Mouse (Mus musculus) heart, embryonic 10.5 days (tissue): ENCODE results near the gene Fam69b. TPM values are rescaled to one million over a fixed set of nuclear protein-coding genes. Genes with fewer than 3 reads are reported as not detected.

ENCODE experiments used
- DNase-seq: peaks from one replicate; pipeline ENCODE4 v3.0.0-alpha.2; 2017; ENCODE audit warnings: low spot score
- H3K27ac ChIP-seq: fragments of 300-500 bp; sonication (generic); 2 replicates; pipeline ENCODE4 v1.5.1; 2016; ENCODE audit warnings: mild to moderate bottlenecking
- H3K27me3 ChIP-seq: fragments of 300-500 bp; sonication (generic); 2 replicates; pipeline ENCODE4 v1.6.1; 2016; ENCODE audit warnings: mild to moderate bottlenecking; ENCODE audit not compliant: poor library complexity, insufficient read depth, severe bottlenecking
- H3K36me3 ChIP-seq: fragments of 300-500 bp; sonication (generic); 2 replicates; pipeline ENCODE4 v1.6.1; 2016; ENCODE audit warnings: mild to moderate bottlenecking, moderate library complexity
- H3K4me1 ChIP-seq: fragments of 300-500 bp; sonication (generic); 2 replicates; pipeline ENCODE4 v1.6.1; 2016; ENCODE audit warnings: mild to moderate bottlenecking
- H3K4me3 ChIP-seq: fragments of 300-500 bp; sonication (generic); 2 replicates; pipeline ENCODE4 v1.5.1; 2016; ENCODE audit warnings: mild to moderate bottlenecking, moderate library complexity
- H3K9me3 ChIP-seq: fragments of 300-500 bp; sonication (generic); 2 replicates; pipeline ENCODE4 v1.6.1; 2016; ENCODE audit warnings: mild to moderate bottlenecking, moderate library complexity
- WGBS: fragments of 180-500 bp; shearing (Covaris S2); methylation state at CpG from one replicate; pipeline ENCODE4 v1.1.7; 2016; 5-methylcytosine and 5-hydroxymethylcytosine counted together
- polyA plus RNA-seq: library from polyadenylated mRNA; unstranded; fragments of >200 nt; fragmentation: Nextera tagmentation; extraction: Ambion mirVana; gene quantifications from 2 replicates; pipeline ENCODE4 v1.2.1, GENCODE M21; 2016

Gene Fam69b
- polyA plus RNA-seq, 1 experiment from 2014 or later: 18.2 TPM

DNA sequence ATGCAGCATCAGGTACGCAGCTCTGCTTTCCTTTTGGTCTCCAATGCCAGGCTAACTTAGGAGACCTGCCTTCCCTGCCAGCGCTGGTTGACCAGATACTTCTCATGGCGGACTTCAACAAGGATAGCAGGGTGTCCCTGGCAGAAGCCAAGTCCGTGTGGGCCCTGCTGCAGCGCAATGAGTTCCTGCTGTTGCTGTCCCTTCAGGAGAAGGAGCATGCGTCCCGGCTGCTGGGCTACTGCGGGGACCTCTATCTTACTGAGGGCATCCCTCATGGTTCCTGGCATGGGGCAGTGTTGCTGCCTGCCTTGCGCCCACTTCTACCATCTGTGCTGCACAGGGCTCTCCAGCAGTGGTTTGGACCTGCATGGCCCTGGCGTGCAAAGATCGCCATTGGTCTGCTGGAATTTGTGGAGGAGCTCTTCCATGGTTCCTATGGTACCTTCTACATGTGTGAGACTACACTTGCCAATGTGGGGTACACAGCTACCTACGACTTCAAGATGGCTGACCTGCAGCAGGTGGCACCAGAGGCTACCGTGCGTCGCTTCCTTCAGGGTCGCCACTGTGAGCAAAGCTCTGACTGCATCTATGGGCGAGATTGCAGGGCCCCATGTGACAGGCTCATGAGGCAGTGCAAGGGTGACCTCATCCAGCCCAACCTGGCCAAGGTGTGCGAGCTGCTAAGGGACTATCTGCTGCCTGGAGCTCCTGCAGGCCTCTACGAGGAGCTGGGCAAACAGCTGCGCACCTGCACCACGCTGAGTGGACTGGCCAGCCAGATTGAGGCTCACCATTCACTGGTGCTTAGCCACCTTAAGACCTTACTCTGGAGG lies 7.5 kb downstream of the Fam69b start:
- H3K4me3 ChIP-seq: no peak overlapping the region
- H3K27me3 ChIP-seq: peaks cover 4% of the 10 kb centered on the region; the same call in 1 of the 2 replicates
- WGBS: 65% methylated on average over 21 of the region's 21 CpGs
- H3K4me1 ChIP-seq: peaks cover 46% of the 10 kb centered on the region
- H3K36me3 ChIP-seq: peaks cover 54% of the 10 kb centered on the region
- no peak for DNase-seq
- 0 out of 2 replicates have a peak overlapping the region, but pooled peaks have one; percentile 3 for H3K27ac ChIP-seq
- no peaks in the 10 kb centered on the region for H3K9me3 ChIP-seq

DNA sequence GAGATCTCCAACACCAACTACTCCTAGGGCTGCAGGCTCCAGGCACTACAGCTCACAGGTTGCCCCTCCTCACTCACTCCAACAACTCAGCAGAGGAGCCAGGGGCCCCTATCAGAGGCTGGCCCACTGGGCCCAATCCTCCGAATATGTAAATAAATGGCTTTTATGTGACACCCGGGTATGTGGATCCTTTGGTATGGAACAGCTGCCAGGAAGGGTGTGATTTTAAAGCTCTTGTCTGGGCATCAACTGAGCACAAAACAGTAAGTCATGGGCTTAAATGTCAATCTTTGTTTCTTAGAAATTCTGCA lies 8.0 kb downstream of the Fam69b start:
- no peaks in the 10 kb centered on the region for H3K9me3 ChIP-seq
- no peak for DNase-seq
- WGBS: 64% methylated on average over 2 of the region's 2 CpGs
- H3K4me1 ChIP-seq: peaks cover 46% of the 10 kb centered on the region
- no peak overlapping the region for H3K27ac ChIP-seq
- H3K27me3 ChIP-seq: no peaks in the 10 kb centered on the region
- H3K4me3 ChIP-seq: no peak overlapping the region
- H3K36me3 ChIP-seq: peaks cover 54% of the 10 kb centered on the region

DNA sequence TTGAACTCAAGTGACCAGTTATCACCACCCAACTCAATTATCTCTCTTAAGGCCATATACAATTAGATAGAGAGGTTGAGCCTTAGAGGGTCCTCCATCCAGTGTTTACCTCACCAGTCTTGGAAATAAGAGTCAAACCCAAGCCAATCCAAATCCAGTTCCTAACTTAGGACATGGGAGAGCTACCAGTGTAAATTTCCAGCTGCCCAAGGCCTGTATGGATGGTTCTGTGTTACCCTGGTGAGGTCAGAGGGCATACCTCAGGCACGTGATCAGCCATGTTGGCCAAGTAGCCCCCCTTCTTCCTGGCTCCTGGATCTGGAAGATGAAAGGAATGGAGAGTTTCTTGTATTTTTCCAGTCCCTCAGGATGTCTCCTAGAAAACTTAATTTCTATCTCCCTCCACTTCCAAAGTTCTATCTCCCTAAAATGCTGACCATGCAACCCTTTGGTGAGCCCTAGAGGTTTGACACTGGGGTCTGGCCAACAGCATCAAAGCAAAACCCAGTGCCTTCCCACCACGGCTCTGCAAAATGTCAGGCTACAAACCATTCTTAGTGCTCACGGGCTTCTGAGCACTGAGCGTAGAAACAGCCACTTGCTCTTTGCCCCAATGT lies 9.2 kb downstream of the Fam69b start:
- peaks cover 54% of the 10 kb centered on the region for H3K36me3 ChIP-seq

DNA sequence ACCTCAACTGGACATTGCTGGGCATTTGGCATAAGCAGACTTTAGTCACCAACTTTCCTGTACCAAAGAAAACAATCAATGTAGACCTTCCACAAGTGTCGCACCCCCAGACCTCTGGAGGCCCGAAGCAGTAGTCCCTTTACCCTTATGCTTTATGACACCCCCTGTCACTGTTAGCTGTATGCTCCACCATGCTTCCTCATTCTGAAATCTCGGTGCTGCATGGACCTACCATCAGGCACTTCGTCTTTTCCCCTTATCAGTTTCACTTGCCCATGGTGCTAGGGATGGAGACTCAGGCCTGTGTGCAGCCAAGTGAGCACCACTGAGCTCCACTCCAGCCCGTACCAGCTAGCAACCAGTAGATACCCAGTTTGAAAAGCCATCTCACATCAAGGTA lies 9.8 kb downstream of the Fam69b start:
- DNase-seq: no peak
- Histone ChIP-seq H3K9me3 (no peaks in the 10 kb centered on the region), H3K36me3 (peaks cover 54% of the 10 kb centered on the region), H3K27ac (no peak overlapping the region), H3K4me3 (peak overlapping the region; percentile 86), H3K27me3 (no peaks in the 10 kb centered on the region), H3K4me1 (peaks cover 41% of the 10 kb centered on the region)
- 70% methylated on average over 5 of the region's 5 CpGs for WGBS

More for the DNA sequence above, 9.2 kb downstream of the Fam69b start:
- peaks cover 46% of the 10 kb centered on the region for H3K4me1 ChIP-seq
- 0 out of 2 replicates have a peak overlapping the region, but pooled peaks have one; percentile 16 for H3K4me3 ChIP-seq
- WGBS: 79% methylated on average over 4 of the region's 4 CpGs
- DNase-seq: no peak
- no peaks in the 10 kb centered on the region for H3K27me3 ChIP-seq
- no peak overlapping the region for H3K27ac ChIP-seq
- H3K9me3 ChIP-seq: no peaks in the 10 kb centered on the region

DNA sequence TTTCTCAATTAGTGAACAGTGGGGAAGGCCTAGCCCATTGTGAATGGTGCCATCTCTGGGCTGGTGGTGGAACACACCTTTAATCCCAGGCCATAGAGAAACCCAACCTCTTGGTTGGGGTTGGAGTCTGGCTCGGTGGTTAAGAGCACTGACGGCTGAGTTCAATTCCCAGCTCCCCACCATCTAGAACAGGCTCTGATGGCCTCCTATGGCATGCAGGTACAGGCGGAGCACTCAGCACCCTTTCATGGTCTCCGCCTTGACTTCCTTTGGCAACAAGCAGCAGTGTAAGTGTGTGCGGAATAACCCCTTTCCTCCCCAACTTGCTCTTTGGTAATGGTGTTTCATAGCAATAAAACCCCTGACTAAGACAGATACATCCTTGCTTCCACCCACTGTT lies 10.3 kb downstream of the Fam69b start:
- no peaks in the 10 kb centered on the region for H3K27me3 ChIP-seq
- peaks cover 54% of the 10 kb centered on the region for H3K36me3 ChIP-seq
- H3K4me3 ChIP-seq: peak overlapping the region; percentile 86
- no peak for DNase-seq
- 0 out of 2 replicates have a peak overlapping the region, but pooled peaks have one; percentile 69 for H3K27ac ChIP-seq
- 75% methylated on average over 5 of the region's 5 CpGs for WGBS
- no peaks in the 10 kb centered on the region for H3K9me3 ChIP-seq
- H3K4me1 ChIP-seq: peaks cover 41% of the 10 kb centered on the region

DNA sequence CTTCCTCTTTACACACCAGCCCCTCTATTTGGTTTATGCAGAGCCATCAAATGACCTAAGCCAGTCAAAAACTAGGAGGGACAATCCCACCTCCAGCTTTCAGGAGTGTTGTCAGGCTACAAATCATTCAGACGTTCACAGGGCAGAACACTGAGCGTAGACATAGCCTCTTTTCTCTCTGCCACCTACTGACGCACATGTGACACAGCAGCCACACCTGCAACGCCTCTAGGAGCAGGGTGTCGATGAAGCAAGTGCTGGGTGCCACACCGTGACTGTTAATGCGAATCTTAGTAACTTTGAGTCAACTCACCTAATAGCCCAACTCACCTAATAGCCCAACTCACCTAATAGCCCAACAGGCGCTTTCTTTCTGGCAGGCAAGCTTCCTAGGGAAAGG lies 10.8 kb downstream of the Fam69b start:
- Histone ChIP-seq H3K36me3 (peaks cover 50% of the 10 kb centered on the region), H3K27me3 (no peaks in the 10 kb centered on the region), H3K27ac (peak overlapping the region; percentile 69), H3K4me3 (peak overlapping the region; percentile 86), H3K9me3 (no peaks in the 10 kb centered on the region), H3K4me1 (peaks cover 45% of the 10 kb centered on the region)
- DNase-seq: no peak
- WGBS: 15% methylated on average over 8 of the region's 8 CpGs

DNA sequence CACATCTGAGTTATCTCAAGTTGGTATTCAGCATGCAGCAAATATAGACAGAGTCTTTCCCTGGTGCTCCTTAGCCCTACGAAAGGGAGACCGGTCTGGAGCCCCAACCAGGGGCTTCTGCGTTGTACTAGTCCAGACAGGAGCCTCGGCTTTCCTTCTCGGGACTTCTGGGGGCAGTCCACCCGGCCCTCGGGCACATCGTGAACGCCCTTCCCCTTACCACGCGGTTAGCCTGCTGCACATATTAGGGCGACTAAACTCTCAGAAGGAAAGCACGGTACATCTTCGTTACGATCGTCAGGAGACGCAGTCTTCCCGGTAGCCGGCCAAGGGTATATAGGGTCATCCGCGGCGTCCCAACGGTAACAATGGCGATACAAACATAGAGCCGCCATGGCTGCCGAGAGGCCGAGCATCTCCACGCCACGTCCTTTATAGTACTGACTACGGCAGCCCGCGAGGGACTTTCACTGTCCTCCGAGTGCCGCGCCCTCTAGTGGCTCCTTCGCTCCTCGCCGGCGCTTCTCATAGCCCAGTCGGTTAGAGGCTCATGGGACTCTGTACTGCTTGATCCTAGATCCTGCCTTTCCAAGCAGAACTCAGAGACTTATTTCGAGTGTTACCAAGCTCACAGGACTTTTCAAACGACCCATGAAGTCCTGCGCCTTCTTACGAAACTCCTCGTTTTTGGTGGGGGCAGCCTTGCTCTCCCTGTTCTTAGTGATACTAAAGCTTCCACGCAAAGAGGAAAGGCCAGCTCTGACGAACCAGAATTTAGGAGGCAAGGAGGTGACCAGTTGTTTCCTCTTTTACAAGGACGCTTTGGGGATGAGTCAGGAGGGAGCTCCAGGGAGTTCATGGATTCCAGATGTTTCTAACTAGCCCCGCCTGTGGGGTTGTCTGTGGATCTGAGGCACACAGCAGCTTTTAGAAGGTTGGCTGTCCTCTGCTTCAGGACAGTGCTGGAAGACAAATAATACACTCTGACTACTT lies 11.9 kb downstream of the Fam69b start:
- H3K4me3 ChIP-seq: peak overlapping the region; percentile 86
- WGBS: 4% methylated on average over 49 of the region's 49 CpGs
- peaks cover 41% of the 10 kb centered on the region for H3K4me1 ChIP-seq
- H3K36me3 ChIP-seq: peaks cover 41% of the 10 kb centered on the region
- peak; percentile 96 for DNase-seq
- no peaks in the 10 kb centered on the region for H3K27me3 ChIP-seq
- peak overlapping the region; percentile 94 for H3K27ac ChIP-seq
- H3K9me3 ChIP-seq: no peaks in the 10 kb centered on the region

DNA sequence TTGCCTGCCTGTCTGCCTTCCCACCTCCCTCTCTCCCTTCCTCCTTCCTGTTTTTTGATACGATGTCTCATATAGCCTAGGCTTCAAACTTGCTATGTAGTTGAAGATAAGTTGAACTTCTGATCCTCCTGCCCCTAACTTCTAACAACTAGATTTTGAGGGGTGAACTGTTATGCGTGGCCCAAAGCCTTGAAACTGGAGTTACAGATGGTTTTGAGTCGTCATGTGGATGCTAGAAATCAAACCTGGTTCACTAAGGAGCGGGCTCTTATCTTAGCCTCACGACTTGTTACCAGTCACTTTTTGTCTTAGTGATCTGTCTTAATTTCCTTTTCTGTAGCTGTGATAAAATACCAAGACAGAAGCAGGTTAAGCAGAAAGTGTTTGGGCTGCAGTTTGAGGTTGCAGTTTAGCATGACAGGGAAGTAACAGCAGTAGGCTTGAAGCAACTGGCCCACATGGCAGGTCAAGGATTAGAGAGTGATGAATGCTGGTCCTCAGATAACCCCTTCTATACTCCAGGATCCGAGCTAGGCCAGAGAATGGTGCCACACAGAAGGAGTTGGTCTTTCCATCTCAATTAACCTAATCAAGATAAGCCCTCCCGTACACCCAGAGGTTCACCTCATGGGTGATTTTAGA lies 12.9 kb downstream of the Fam69b start:
- H3K36me3 ChIP-seq: peaks cover 31% of the 10 kb centered on the region
- H3K27me3 ChIP-seq: no peaks in the 10 kb centered on the region
- DNase-seq: no peak
- no peak overlapping the region for H3K27ac ChIP-seq
- WGBS: 67% methylated on average over 7 of the region's 7 CpGs
- H3K4me1 ChIP-seq: peaks cover 35% of the 10 kb centered on the region
- H3K9me3 ChIP-seq: no peaks in the 10 kb centered on the region
- H3K4me3 ChIP-seq: no peak overlapping the region

DNA sequence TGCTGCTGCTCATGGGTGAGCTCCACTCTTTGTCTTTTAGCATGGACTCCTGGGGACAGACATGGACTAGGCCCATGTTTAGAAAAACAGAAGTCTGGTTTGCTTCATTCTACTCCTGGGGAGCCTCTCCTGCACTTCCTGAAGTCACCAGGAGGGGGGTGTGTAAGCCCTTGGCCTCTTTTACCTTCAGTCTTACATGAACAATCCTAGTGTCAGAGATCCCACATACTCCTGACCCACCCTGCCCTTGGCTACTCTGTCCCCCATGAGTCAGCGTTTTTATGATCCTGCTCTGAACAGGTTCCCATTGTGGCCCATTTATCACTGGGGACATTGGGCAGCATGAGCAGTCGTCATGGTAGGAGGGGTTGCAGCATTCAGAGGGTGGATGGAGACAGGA lies 15.7 kb downstream of the Fam69b start:
- H3K36me3 ChIP-seq: peaks cover 3% of the 10 kb centered on the region
- peaks cover 15% of the 10 kb centered on the region for H3K4me1 ChIP-seq
- DNase-seq: no peak
- no peak overlapping the region for H3K4me3 ChIP-seq
- no peak overlapping the region for H3K27ac ChIP-seq
- H3K9me3 ChIP-seq: no peaks in the 10 kb centered on the region
- 60% methylated on average over 2 of the region's 2 CpGs for WGBS
- peaks cover 6% of the 10 kb centered on the region; the same call in 1 of the 2 replicates for H3K27me3 ChIP-seq

DNA sequence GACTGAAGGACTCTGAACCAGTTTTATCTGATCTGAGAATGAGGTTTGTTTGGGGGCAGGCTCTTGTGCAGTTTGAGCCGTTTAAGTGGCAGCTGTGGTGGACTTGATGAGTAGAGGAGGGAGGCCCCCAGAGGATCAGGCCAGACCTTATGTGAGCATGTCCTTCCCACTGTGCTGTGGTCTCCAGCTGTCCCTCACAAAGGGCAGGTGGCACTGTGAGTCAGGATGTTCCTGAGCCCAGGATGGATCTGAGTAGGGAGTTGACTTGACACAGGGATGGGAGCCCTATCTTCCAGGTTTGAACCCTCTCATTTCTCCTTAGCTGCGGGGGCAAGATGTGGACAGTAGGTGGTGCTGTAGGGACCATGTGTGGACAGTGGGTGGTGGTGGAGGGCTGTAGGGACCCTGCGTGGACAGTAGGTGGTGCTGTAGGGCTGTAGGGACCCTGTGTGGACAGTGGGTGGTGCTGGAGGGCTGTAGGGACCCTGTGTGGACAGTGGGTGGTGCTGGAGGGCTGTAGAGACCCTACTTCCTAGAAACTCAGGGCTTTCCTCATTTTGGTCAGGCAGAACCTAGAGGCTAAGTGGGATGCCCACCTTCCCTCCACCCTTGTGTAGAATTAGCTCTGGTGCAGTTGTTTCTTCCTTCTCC lies 18.5 kb downstream of the Fam69b start:
- WGBS: 27% methylated on average over 3 of the region's 3 CpGs
- no peaks in the 10 kb centered on the region for H3K36me3 ChIP-seq

DNA sequence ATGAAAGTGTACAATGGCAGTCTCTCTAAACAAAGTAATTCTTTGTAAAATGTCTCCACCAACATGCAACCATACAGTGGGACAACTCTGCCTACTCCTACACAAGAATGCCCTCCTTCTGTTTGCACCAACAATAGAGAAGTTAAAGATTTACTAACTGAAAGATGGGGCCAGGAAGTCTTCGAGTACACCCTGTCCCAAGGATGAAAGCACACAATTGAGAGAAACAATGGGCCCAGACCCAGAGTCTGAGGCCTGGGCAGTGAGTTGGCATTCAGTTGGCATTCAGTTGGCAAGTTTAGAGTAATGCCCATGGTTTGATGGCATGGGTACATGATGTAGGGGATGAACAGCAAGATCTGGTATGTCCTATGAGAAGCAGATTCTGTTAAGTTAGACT lies 26.4 kb downstream of the Fam69b start:
- WGBS: 71% methylated on average over 1 of the region's 1 CpGs
- 0 out of 2 replicates have a peak, but pooled peaks cover 3% of the 10 kb centered on the region for H3K27me3 ChIP-seq

More for the DNA sequence above, 18.5 kb downstream of the Fam69b start:
- H3K4me1 ChIP-seq: peaks cover 7% of the 10 kb centered on the region; the same call in 1 of the 2 replicates
- H3K4me3 ChIP-seq: peak overlapping the region; percentile 15; the same call in 1 of the 2 replicates
- no peak overlapping the region for H3K27ac ChIP-seq
- no peaks in the 10 kb centered on the region for H3K9me3 ChIP-seq
- peak; percentile 94 for DNase-seq
- H3K27me3 ChIP-seq: peaks cover 6% of the 10 kb centered on the region; the same call in 1 of the 2 replicates

DNA sequence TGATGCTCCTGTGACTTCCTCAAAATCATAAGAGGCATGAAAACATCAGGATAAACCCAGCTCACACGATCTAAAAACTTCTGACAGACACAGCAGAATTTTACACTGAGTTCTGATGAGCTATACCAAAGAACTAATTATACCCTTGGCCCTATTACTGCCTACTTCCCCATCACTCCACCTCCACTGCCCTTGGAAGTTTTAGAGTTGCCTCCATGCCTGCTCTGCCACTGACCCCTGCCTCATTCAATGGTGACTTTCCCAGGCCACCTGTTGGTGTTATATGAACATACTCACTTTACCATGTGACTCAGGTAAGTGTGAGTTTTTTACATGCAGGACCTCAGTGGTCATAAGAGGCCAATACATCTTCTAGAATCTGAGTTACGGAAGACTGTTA lies 29.2 kb downstream of the Fam69b start:
- H3K27me3 ChIP-seq: peaks cover 7% of the 10 kb centered on the region; the same call in 1 of the 2 replicates
- H3K4me3 ChIP-seq: no peak overlapping the region
- no peak overlapping the region for H3K27ac ChIP-seq
- 83% methylated on average over 2 of the region's 2 CpGs for WGBS
- no peaks in the 10 kb centered on the region for H3K36me3 ChIP-seq
- no peaks in the 10 kb centered on the region for H3K9me3 ChIP-seq
- DNase-seq: peak; percentile 58
- peaks cover 12% of the 10 kb centered on the region for H3K4me1 ChIP-seq

More for the DNA sequence above, 26.4 kb downstream of the Fam69b start:
- peak; percentile 39 for DNase-seq
- H3K4me1 ChIP-seq: no peaks in the 10 kb centered on the region
- H3K36me3 ChIP-seq: no peaks in the 10 kb centered on the region
- H3K4me3 ChIP-seq: no peak overlapping the region
- no peak overlapping the region for H3K27ac ChIP-seq
- no peaks in the 10 kb centered on the region for H3K9me3 ChIP-seq
